Mouse (Mus musculus): ENCODE measurements around the gene Setd7. TPM values are rescaled to one million over a fixed set of nuclear protein-coding genes. Genes with fewer than 3 reads are reported as not detected.

The Setd7 gene
- polyA plus RNA-seq, 1 experiment from 2014 or later = 4.2 TPM

DNA sequence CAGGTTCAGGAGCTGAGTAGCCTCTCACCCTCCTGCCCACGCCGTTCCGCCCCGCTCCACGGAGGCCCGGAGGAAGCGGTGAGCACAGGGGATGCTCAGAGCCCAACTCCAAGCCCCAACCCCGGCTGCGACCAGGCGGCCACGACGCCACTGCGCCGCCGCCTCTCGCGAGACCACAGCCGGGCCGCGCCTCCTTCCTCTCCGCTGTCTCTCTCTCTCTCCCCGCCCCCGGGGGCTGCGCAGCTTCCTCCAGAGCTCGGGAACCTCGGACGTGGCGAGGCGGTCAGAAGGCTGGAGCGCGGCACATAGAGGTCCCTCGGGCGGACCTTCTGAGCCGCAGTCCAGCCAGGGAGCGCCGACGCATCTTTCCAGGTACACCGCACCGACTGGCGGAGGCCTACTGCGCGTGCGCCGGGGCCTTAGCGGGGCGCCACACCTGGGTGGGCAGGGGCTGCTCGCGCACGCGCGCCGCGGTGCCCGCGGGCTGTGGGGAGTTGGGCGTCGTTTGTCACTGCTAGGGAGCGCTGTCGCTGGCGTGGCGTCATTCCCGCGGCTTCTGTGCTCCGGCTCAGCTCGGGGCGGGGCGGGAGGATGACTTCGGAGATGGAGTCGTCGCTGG lies 76.8 kb downstream of the Setd7 start, which contains the start of gene Rab33b:
TSS of gene Rab33b (plus strand) at position 180 of the 619 bp plus-strand sequence.
- peak within 1 kb of the TSS; percentile 96 for H3K27ac ChIP-seq
- H3K4me2 ChIP-seq = peak within 1 kb of the TSS; percentile 58
- under 1% methylated on average over 64 of the region's 70 CpGs for WGBS
- no peaks in the 10 kb centered on the region for H3K27me3 ChIP-seq
- no peaks in the 10 kb centered on the region for H3K9me3 ChIP-seq
- peaks cover 27% of the 10 kb centered on the region; the same call in 1 of the 2 replicates for H3K4me1 ChIP-seq
- peak; percentile 96 for ATAC-seq (ENCODE audit: insufficient number of reproducible peaks, low FRiP score, low TSS enrichment, low read depth)
- peak within 1 kb of the TSS; percentile 85 for H3K4me3 ChIP-seq
- peak within 1 kb of the TSS; percentile 80 for H3K9ac ChIP-seq
- H3K36me3 ChIP-seq = no peaks in the 10 kb centered on the region

DNA sequence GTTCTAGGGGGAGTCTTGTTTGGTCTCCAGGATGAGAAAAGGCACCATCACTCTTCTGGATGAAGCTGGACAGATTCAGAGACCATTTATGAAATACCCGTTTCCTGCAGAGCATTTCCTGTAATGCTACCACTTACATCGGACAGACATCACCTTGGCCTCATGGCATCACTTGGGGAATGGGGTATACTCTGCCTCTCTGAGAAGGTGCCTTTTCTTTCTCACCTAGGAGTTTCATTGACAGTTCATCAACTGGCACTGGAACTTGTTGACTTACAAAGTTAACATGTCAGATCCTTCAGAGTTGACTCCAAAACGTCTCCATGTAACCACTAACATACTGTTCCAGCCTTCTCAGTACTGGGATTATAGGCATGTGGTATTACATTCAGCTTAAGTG lies 77.9 kb downstream of the Setd7 start:
- H3K4me1 ChIP-seq = peaks cover 27% of the 10 kb centered on the region; the same call in 1 of the 2 replicates
- no peaks in the 10 kb centered on the region for H3K36me3 ChIP-seq
- no peak overlapping the region; the same call in 1 of the 2 replicates for H3K27ac ChIP-seq
- H3K4me3 ChIP-seq = peak overlapping the region; percentile 85; the same call in 1 of the 2 replicates
- WGBS = 66% methylated on average over 3 of the region's 3 CpGs
- peak overlapping the region; percentile 80; the same call in 1 of the 2 replicates for H3K9ac ChIP-seq
- ATAC-seq (ENCODE audit: insufficient number of reproducible peaks, low FRiP score, low TSS enrichment, low read depth) = no peak
- H3K4me2 ChIP-seq = peak overlapping the region; percentile 58
- H3K9me3 ChIP-seq = no peaks in the 10 kb centered on the region
- no peaks in the 10 kb centered on the region for H3K27me3 ChIP-seq

DNA sequence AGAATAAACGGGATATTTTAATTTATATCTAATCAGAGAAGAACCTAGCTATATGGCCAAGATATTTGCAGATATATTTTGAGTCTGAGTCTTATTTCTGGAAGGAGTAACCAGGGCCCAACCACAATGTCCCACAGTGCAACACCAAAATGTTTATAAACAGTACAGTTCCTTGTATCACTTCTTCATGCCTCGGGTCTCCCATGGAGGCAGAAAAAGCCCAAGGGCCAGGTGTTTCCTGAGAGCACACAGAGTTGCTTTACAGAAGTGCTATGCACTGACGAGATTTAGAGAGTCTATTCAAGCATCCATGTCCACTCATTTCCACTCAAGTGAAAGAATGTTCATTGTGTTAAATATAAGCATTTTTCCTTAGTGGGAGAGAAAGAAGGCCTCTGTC lies 78.8 kb downstream of the Setd7 start:
- Histone ChIP-seq H3K4me2 (no peak overlapping the region), H3K4me3 (no peak overlapping the region), H3K9me3 (no peaks in the 10 kb centered on the region), H3K27me3 (no peaks in the 10 kb centered on the region), H3K27ac (no peak overlapping the region), H3K4me1 (peaks cover 27% of the 10 kb centered on the region; the same call in 1 of the 2 replicates), H3K9ac (no peak overlapping the region), H3K36me3 (no peaks in the 10 kb centered on the region)
- no peak for ATAC-seq (ENCODE audit: insufficient number of reproducible peaks, low FRiP score, low TSS enrichment, low read depth)
- 53% methylated on average over 3 of the region's 3 CpGs for WGBS

DNA sequence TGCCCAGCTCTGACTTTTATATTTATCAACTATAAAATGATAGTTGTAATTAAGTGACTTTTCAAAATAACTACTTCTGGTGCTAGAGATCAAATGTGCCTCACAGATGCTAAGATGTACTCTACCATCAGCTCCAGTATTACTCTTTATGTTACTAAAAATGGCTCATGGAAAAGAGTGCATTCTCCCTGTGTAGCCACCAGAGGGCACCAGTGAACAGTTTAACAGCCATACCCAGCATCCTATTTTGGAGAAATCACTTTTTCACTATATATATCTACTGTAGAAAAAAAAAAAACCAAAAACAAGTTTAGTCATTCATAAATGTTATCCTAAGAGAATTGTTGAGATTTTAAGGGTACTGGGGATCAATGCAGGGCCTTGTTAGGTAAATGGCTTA lies 79.6 kb downstream of the Setd7 start:
- H3K9ac ChIP-seq = no peak overlapping the region

DNA sequence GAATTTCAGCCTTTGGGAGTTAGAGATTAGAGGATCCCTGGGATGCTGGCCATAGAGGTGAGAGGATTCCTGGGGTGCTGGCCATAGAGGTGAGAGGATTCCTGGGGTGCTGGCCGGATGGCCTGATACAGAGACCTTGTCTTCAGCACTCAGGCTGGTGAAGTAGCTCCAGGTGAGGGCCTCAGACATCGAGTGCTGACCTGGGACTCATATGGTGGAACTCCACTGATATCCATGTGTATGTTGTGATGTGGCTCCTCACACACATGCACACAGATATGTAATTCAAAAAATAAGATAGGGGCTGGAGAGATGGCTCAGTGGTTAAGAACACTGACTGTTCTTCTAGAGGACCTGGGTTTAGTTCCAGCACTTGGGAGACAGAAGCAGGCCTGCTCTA lies 80.8 kb downstream of the Setd7 start:
- Histone ChIP-seq H3K4me2 (no peak overlapping the region), H3K36me3 (no peaks in the 10 kb centered on the region), H3K9me3 (no peaks in the 10 kb centered on the region), H3K9ac (no peak overlapping the region), H3K27ac (no peak overlapping the region), H3K27me3 (no peaks in the 10 kb centered on the region), H3K4me1 (peaks cover 11% of the 10 kb centered on the region; the same call in 1 of the 2 replicates), H3K4me3 (no peak overlapping the region)
- WGBS = 49% methylated on average over 2 of the region's 2 CpGs
- no peak for ATAC-seq (ENCODE audit: insufficient number of reproducible peaks, low FRiP score, low TSS enrichment, low read depth)

More for the DNA sequence above, 79.6 kb downstream of the Setd7 start:
- no peaks in the 10 kb centered on the region for H3K27me3 ChIP-seq
- H3K4me2 ChIP-seq = no peak overlapping the region
- no peak overlapping the region for H3K27ac ChIP-seq
- H3K4me1 ChIP-seq = peaks cover 22% of the 10 kb centered on the region; the same call in 1 of the 2 replicates
- no peaks in the 10 kb centered on the region for H3K9me3 ChIP-seq
- no peak overlapping the region for H3K4me3 ChIP-seq
- no peak for ATAC-seq (ENCODE audit: insufficient number of reproducible peaks, low FRiP score, low TSS enrichment, low read depth)
- H3K36me3 ChIP-seq = no peaks in the 10 kb centered on the region

DNA sequence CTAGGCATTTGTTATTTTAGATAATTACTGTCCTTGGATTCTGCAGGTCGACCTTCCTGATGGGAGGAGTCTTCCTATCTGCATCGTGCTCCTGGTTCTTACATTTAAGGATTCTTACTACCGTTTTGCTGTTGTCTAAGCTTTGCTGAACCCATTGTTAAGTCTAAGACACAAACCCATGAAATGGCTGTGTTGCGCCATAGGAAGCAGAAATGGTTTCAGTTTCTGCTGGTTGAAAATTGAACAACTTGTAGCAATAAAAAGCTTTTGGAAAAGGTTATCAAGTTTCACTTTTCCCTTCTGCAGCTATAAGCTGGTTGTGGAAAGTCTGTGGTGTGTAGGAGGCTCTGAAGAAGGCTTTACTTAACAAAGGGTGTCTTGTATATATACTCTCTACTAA lies 85.0 kb downstream of the Setd7 start:
- Histone ChIP-seq H3K4me2 (no peak overlapping the region), H3K9ac (no peak overlapping the region), H3K36me3 (peaks cover 28% of the 10 kb centered on the region), H3K27ac (no peak overlapping the region), H3K4me1 (no peaks in the 10 kb centered on the region), H3K27me3 (no peaks in the 10 kb centered on the region), H3K9me3 (no peaks in the 10 kb centered on the region), H3K4me3 (no peak overlapping the region)
- WGBS = 64% methylated on average over 4 of the region's 4 CpGs
- ATAC-seq (ENCODE audit: insufficient number of reproducible peaks, low FRiP score, low TSS enrichment, low read depth) = no peak

DNA sequence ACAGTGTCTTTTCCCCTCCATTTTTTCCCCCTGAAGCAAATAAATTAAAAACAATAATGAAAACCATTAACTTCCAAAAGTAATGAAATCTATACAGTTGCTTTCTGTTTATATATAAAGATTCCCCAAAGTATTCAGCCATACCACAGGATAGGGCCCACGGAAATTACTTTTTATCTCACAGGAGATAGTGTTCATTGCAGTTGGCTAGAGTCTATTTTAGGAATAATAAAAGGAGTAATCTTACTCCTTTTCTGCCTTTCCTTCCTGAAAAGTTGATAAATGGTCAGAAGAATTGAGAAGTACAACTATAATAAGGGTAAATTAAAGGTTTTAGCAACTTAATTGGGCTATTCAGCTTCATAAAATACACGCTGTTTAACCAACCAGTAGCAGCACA lies 92.1 kb downstream of the Setd7 start:
- peaks cover 67% of the 10 kb centered on the region for H3K36me3 ChIP-seq
- no peak overlapping the region for H3K27ac ChIP-seq
- WGBS = 64% methylated on average over 2 of the region's 2 CpGs
- no peaks in the 10 kb centered on the region for H3K27me3 ChIP-seq
- ATAC-seq (ENCODE audit: insufficient number of reproducible peaks, low FRiP score, low TSS enrichment, low read depth) = no peak
- no peaks in the 10 kb centered on the region for H3K4me1 ChIP-seq
- H3K9ac ChIP-seq = no peak overlapping the region
- no peak overlapping the region for H3K4me3 ChIP-seq
- H3K4me2 ChIP-seq = no peak overlapping the region
- H3K9me3 ChIP-seq = no peaks in the 10 kb centered on the region

Other genes with a start within 250 kb of the Setd7 start
- 46.6 and 74.3 TPM in 2 replicates for gene Elf2, start 220.2 kb downstream of the Setd7 start, polyA plus RNA-seq (2015; fragmentation: Nextera tagmentation; extraction: Ambion mirVana)
- 6.7 TPM in 2 replicates for gene Mgarp, start 164.1 kb downstream of the Setd7 start, polyA plus RNA-seq (2015; fragmentation: Nextera tagmentation; extraction: Ambion mirVana)
- 577 and 625 TPM in 2 replicates for gene Ndufc1, start 151.9 kb downstream of the Setd7 start, polyA plus RNA-seq (2015; fragmentation: Nextera tagmentation; extraction: Ambion mirVana)
- gene Naa15, start 145.7 kb downstream of the Setd7 start, polyA plus RNA-seq (2015; fragmentation: Nextera tagmentation; extraction: Ambion mirVana) = 41.1 and 46.5 TPM in 2 replicates
- 29.5 and 29.7 TPM in 2 replicates for gene Rab33b, start 77.0 kb downstream of the Setd7 start, polyA plus RNA-seq (2015; fragmentation: Nextera tagmentation; extraction: Ambion mirVana)
- gene Mgst2, start 99.5 kb upstream of the Setd7 start, polyA plus RNA-seq (2015; fragmentation: Nextera tagmentation; extraction: Ambion mirVana) = 16.0 and 18.3 TPM in 2 replicates